Mouse (Mus musculus): ENCODE data around the gene Abca1. TPM values are rescaled to one million over a fixed set of nuclear protein-coding genes. Genes with fewer than 3 reads are reported as not detected.

Gene Abca1
- polyA plus RNA-seq, 1 experiment, result 9.3 TPM

GRCm38 (mm10) chr4:53083071-53083470, 76.6 kb downstream of the Abca1 start:
- WGBS, result 92% methylated on average over 2 of the region's 2 CpGs
- H3K4me3 ChIP-seq (ENCODE audit: insufficient read depth, low read depth, low read length), result no peak overlapping the region
- H3K4me1 ChIP-seq (ENCODE audit: control insufficient read depth, insufficient read depth, low read length), result no peaks in the 10 kb centered on the region; the same call in 1 of the 2 replicates
- DNase-seq, result no peak
- no peaks in the 10 kb centered on the region for H3K27me3 ChIP-seq (replicated peaks; ENCODE audit: control insufficient read depth, insufficient read depth, low read length)
- no peak overlapping the region for H3K27ac ChIP-seq (ENCODE audit: insufficient read depth, low read depth, low read length)
- no peak for TF ChIP-seq POLR2A (IDR thresholded peaks at IDR 0.05; ENCODE audit: low read depth, low read length)
- no peak for TF ChIP-seq CTCF (conservative IDR thresholded peaks at IDR 0.05; ENCODE audit: insufficient read depth, insufficient read length, low read depth, low read length)
- peaks cover 8% of the 10 kb centered on the region; the same call in 1 of the 2 replicates for H3K36me3 ChIP-seq (ENCODE audit: control insufficient read depth, insufficient read depth, low read length)

- H3K27me3 ChIP-seq (replicated peaks; ENCODE audit: control insufficient read depth, insufficient read depth, low read length), result no peaks in the 10 kb centered on the region
- no peak overlapping the region for H3K4me3 ChIP-seq (ENCODE audit: insufficient read depth, low read depth, low read length)
- 68% methylated on average over 7 of the region's 7 CpGs for WGBS
- TF ChIP-seq CTCF (conservative IDR thresholded peaks at IDR 0.05; ENCODE audit: insufficient read depth, insufficient read length, low read depth, low read length), result no peak
- TF ChIP-seq POLR2A (IDR thresholded peaks at IDR 0.05; ENCODE audit: low read depth, low read length), result no peak
- H3K27ac ChIP-seq (ENCODE audit: insufficient read depth, low read depth, low read length), result no peak overlapping the region
- H3K36me3 ChIP-seq (ENCODE audit: control insufficient read depth, insufficient read depth, low read length), result peaks cover 9% of the 10 kb centered on the region; the same call in 1 of the 2 replicates
- H3K4me1 ChIP-seq (ENCODE audit: control insufficient read depth, insufficient read depth, low read length), result no peaks in the 10 kb centered on the region; the same call in 1 of the 2 replicates
- peak; percentile 46 for DNase-seq
These were observed 77.2 kb downstream of the Abca1 start for GRCm38 (mm10) chr4:53082451-53082850.

DNA sequence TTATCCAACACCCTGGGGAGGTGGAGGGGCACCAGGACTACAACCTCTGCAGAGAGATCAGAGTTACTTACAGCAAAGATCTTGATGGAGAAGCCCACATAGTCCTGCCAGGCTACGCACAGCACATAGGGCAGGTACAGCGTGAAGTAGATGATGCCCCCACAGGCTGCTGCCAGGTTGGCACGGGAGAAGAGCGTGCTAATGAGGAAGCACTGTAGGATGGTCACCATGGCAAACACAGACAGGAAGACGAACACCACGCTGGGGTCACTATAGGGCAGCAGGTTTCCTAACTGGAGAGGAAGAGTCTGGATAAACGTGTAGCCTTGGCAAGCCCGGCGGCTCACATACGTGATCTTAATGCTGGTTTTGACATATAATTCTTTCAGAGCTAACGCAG, 77.8 kb downstream of the Abca1 start:
- Histone ChIP-seq H3K27me3 (replicated peaks; ENCODE audit: control insufficient read depth, insufficient read depth, low read length) (no peaks in the 10 kb centered on the region), H3K27ac (ENCODE audit: insufficient read depth, low read depth, low read length) (0 out of 2 replicates have a peak overlapping the region, but pooled peaks have one; percentile 1), H3K4me3 (ENCODE audit: insufficient read depth, low read depth, low read length) (no peak overlapping the region), H3K36me3 (ENCODE audit: control insufficient read depth, insufficient read depth, low read length) (peaks cover 9% of the 10 kb centered on the region; the same call in 1 of the 2 replicates), H3K4me1 (ENCODE audit: control insufficient read depth, insufficient read depth, low read length) (no peaks in the 10 kb centered on the region; the same call in 1 of the 2 replicates)
- DNase-seq, result no peak
- WGBS, result 77% methylated on average over 11 of the region's 11 CpGs
- TF ChIP-seq CTCF (conservative IDR thresholded peaks at IDR 0.05; ENCODE audit: insufficient read depth, insufficient read length, low read depth, low read length) (no peak), POLR2A (IDR thresholded peaks at IDR 0.05; ENCODE audit: low read depth, low read length) (no peak)

DNA sequence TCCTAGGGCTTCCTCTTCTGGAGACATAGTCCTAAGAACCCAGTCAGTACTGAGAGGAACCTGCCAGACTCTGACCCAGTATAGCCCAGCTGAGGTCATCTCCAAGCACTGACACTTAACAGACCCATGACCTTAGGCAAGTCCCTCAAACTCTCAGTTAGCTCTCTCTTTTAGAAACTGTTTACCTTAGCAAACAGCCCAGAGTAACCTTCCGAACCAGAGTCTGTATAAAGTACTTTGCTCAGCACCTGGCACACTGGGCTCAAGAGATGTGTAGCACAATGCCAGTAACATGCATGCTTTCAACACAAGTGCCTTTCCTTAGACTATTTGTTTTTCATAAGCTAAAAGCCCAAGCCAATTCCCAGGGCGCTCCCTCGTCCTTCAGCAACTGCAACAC, 79.4 kb downstream of the Abca1 start:
- Histone ChIP-seq H3K36me3 (ENCODE audit: control insufficient read depth, insufficient read depth, low read length) (peaks cover 9% of the 10 kb centered on the region; the same call in 1 of the 2 replicates), H3K4me1 (ENCODE audit: control insufficient read depth, insufficient read depth, low read length) (no peaks in the 10 kb centered on the region; the same call in 1 of the 2 replicates), H3K4me3 (ENCODE audit: insufficient read depth, low read depth, low read length) (no peak overlapping the region), H3K27me3 (replicated peaks; ENCODE audit: control insufficient read depth, insufficient read depth, low read length) (no peaks in the 10 kb centered on the region), H3K27ac (ENCODE audit: insufficient read depth, low read depth, low read length) (no peak overlapping the region)
- WGBS, result 90% methylated on average over 3 of the region's 3 CpGs
- no peak for DNase-seq
- no peak for TF ChIP-seq CTCF (conservative IDR thresholded peaks at IDR 0.05; ENCODE audit: insufficient read depth, insufficient read length, low read depth, low read length)
- no peak for TF ChIP-seq POLR2A (IDR thresholded peaks at IDR 0.05; ENCODE audit: low read depth, low read length)

GRCm38 (mm10) chr4:53078793-53079310, 80.8 kb downstream of the Abca1 start:
- Histone ChIP-seq H3K27ac (ENCODE audit: insufficient read depth, low read depth, low read length) (peak overlapping the region; percentile 47), H3K4me1 (ENCODE audit: control insufficient read depth, insufficient read depth, low read length) (no peaks in the 10 kb centered on the region; the same call in 1 of the 2 replicates), H3K36me3 (ENCODE audit: control insufficient read depth, insufficient read depth, low read length) (peaks cover 3% of the 10 kb centered on the region; the same call in 1 of the 2 replicates), H3K27me3 (replicated peaks; ENCODE audit: control insufficient read depth, insufficient read depth, low read length) (no peaks in the 10 kb centered on the region), H3K4me3 (ENCODE audit: insufficient read depth, low read depth, low read length) (no peak overlapping the region)
- 91% methylated on average over 2 of the region's 2 CpGs for WGBS
- no peak for TF ChIP-seq POLR2A (IDR thresholded peaks at IDR 0.05; ENCODE audit: low read depth, low read length)
- DNase-seq, result peak; percentile 43

DNA sequence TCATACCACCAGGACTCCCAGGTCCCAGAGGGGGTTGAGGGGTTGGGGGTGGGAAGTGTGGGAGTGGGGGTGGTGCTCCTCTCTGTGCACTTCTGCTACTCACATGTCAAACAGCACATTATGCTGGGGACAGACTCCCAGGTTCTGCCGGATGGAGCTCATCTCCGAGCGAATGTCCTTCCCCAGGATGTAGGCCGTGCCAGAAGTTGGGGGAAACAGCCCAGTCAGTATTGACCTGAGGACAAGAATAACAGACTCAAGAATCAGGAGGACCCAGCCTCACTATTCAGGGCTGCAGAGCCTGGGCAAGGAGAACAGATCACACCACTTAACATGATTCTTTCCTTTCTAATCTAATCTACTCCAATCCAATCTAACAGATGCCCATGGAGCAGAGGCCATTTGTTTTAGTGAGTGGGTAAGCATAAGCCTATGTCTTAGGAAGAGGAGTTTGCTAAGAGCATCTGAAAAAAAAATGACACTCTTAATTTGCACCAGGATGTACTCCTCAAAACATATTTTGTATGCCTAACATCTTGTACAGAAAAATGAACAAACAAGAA, 82.8 kb downstream of the Abca1 start:
- TF ChIP-seq POLR2A (IDR thresholded peaks at IDR 0.05; ENCODE audit: low read depth, low read length) (no peak), CTCF (conservative IDR thresholded peaks at IDR 0.05; ENCODE audit: insufficient read depth, insufficient read length, low read depth, low read length) (no peak)
- Histone ChIP-seq H3K4me3 (ENCODE audit: insufficient read depth, low read depth, low read length) (no peak overlapping the region), H3K36me3 (ENCODE audit: control insufficient read depth, insufficient read depth, low read length) (peaks cover 2% of the 10 kb centered on the region; the same call in 1 of the 2 replicates), H3K27ac (ENCODE audit: insufficient read depth, low read depth, low read length) (no peak overlapping the region), H3K27me3 (replicated peaks; ENCODE audit: control insufficient read depth, insufficient read depth, low read length) (no peaks in the 10 kb centered on the region), H3K4me1 (ENCODE audit: control insufficient read depth, insufficient read depth, low read length) (no peaks in the 10 kb centered on the region)
- peak; percentile 29 for DNase-seq
- 80% methylated on average over 4 of the region's 4 CpGs for WGBS

DNA sequence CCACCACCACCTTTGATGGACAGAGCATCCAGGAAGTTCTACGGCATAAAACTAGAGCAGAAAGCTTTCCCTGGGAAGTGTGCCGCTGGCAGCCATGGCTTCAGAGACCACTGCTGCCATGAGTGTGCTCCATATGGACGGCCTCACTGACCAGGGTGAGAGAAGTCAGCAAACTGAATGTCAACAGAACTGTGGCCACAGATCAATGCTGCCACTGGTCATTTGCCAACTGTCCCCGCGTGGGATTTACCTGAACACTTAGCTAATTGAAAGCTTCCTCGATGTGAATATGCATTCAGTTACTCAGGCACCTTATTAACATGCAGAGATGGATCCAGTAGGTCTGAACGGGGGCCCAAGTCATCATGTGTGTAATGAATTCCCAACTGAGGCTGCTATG, 86.7 kb downstream of the Abca1 start:
- 87% methylated on average over 7 of the region's 7 CpGs for WGBS
- H3K27me3 ChIP-seq (replicated peaks; ENCODE audit: control insufficient read depth, insufficient read depth, low read length), result no peaks in the 10 kb centered on the region
- no peak for TF ChIP-seq CTCF (conservative IDR thresholded peaks at IDR 0.05; ENCODE audit: insufficient read depth, insufficient read length, low read depth, low read length)
- no peak for TF ChIP-seq POLR2A (IDR thresholded peaks at IDR 0.05; ENCODE audit: low read depth, low read length)
- no peaks in the 10 kb centered on the region for H3K4me1 ChIP-seq (ENCODE audit: control insufficient read depth, insufficient read depth, low read length)
- H3K36me3 ChIP-seq (ENCODE audit: control insufficient read depth, insufficient read depth, low read length), result peaks cover 2% of the 10 kb centered on the region
- DNase-seq, result no peak
- H3K4me3 ChIP-seq (ENCODE audit: insufficient read depth, low read depth, low read length), result no peak overlapping the region
- no peak overlapping the region for H3K27ac ChIP-seq (ENCODE audit: insufficient read depth, low read depth, low read length)
